Mouse (Mus musculus): ENCODE results near the gene Lyst. TPM values are rescaled to one million over a fixed set of nuclear protein-coding genes. Genes with fewer than 3 reads are reported as not detected.
"Not testable (repeated sequence)": the region's sequence is repeated elsewhere in the genome, so short reads cannot be mapped to it uniquely, and the experiment has no call there.

Lyst gene
- polyA plus RNA-seq (2015; fragmentation: Nextera tagmentation; extraction: Ambion mirVana) = 5.4 and 6.1 TPM in 2 replicates

- Histone ChIP-seq H3K4me1 (replicated peaks; ENCODE audit: control insufficient read depth, insufficient read depth, low read length) (peaks cover 8% of the 10 kb centered on the region), H3K27ac (ENCODE audit: low read length) (peak within 1 kb of the TSS; percentile 88), H3K9ac (ENCODE audit: low read length) (peak within 1 kb of the TSS; percentile 90), H3K4me3 (ENCODE audit: low read length) (peak within 1 kb of the TSS; percentile 95), H3K9me3 (ENCODE audit: control insufficient read depth, low read length) (no peaks in the 10 kb centered on the region), H3K36me3 (ENCODE audit: control insufficient read depth, insufficient read depth, low read length) (no peaks in the 10 kb centered on the region), H3K4me2 (ENCODE audit: low read depth, low read length) (peak within 1 kb of the TSS; percentile 92), H3K27me3 (ENCODE audit: control insufficient read depth, insufficient read depth, low read depth, low read length) (no peaks in the 10 kb centered on the region)
- under 1% methylated on average over 87 of the region's 88 CpGs for WGBS
- ATAC-seq (ENCODE audit: low read depth) = peak; percentile 98
Observed at GRCm38 (mm10) chr13:13590048-13591011, at the start of gene Lyst. Gene Lyst (plus strand): TSS chr13:13590397.

- H3K9me3 ChIP-seq (ENCODE audit: control insufficient read depth, low read length); H3K4me1 ChIP-seq (replicated peaks; ENCODE audit: control insufficient read depth, insufficient read depth, low read length); H3K9ac ChIP-seq (ENCODE audit: low read length); H3K4me3 ChIP-seq (ENCODE audit: low read length); ATAC-seq (ENCODE audit: low read depth); H3K4me2 ChIP-seq (ENCODE audit: low read depth, low read length); H3K27me3 ChIP-seq (ENCODE audit: control insufficient read depth, insufficient read depth, low read depth, low read length); H3K36me3 ChIP-seq (ENCODE audit: control insufficient read depth, insufficient read depth, low read length); H3K27ac ChIP-seq (ENCODE audit: low read length): not testable (repeated sequence)
- WGBS = 93% methylated on average over 10 of the region's 10 CpGs
Observed at GRCm38 (mm10) chr13:13543073-13543472, 47.1 kb upstream of the Lyst start.

DNA sequence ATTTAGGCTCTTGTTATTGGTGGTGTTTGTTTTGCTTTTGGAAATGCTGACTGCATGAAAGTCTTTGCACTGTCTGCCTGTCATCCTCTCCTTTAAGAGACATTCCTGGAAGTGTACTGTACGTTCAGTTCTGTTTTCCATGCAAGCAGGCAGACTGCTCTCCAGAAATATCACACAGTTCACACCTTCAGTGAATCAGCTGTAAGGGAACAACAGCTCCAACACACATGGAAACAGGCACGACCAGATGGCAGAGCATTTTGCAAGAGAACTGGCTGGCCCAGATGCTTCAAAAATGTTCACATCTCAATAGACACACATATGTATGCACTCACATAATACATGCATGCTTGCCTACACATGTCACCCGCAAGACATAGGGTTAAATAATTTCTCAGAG, 43.4 kb upstream of the Lyst start:
- WGBS = 53% methylated on average over 3 of the region's 3 CpGs
- Histone ChIP-seq H3K9me3 (ENCODE audit: control insufficient read depth, low read length) (no peaks in the 10 kb centered on the region), H3K4me3 (ENCODE audit: low read length) (no peak overlapping the region), H3K9ac (ENCODE audit: low read length) (no peak overlapping the region), H3K36me3 (ENCODE audit: control insufficient read depth, insufficient read depth, low read length) (no peaks in the 10 kb centered on the region), H3K4me2 (ENCODE audit: low read depth, low read length) (no peak overlapping the region), H3K27me3 (ENCODE audit: control insufficient read depth, insufficient read depth, low read depth, low read length) (no peaks in the 10 kb centered on the region), H3K4me1 (replicated peaks; ENCODE audit: control insufficient read depth, insufficient read depth, low read length) (peaks cover 7% of the 10 kb centered on the region; the same call in 1 of the 2 replicates), H3K27ac (ENCODE audit: low read length) (no peak overlapping the region)
- no peak for ATAC-seq (ENCODE audit: low read depth)

DNA sequence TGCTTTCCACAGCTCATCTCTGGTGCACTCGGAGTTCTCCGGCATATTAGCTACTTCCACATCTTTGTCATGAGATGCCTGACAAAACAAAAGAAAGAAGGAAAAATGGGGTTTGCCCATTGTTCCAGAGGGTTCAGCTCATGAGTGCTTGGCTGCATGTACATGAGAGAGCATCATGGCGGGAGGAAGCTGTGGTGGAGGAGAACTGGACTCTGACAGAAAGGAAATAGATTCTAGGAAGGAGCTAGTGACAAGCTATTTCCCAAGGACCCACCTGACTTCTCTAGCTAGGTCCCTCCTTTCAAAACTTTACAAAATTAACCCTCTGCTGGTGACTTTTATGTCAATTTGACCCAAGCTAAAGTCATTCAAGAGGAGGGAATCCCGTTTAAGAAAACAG, 42.3 kb upstream of the Lyst start:
- no peaks in the 10 kb centered on the region for H3K36me3 ChIP-seq (ENCODE audit: control insufficient read depth, insufficient read depth, low read length)
- H3K27me3 ChIP-seq (ENCODE audit: control insufficient read depth, insufficient read depth, low read depth, low read length) = no peaks in the 10 kb centered on the region
- H3K4me1 ChIP-seq (replicated peaks; ENCODE audit: control insufficient read depth, insufficient read depth, low read length) = peaks cover 7% of the 10 kb centered on the region; the same call in 1 of the 2 replicates
- H3K4me3 ChIP-seq (ENCODE audit: low read length) = no peak overlapping the region
- 88% methylated on average over 4 of the region's 4 CpGs for WGBS
- no peak overlapping the region for H3K4me2 ChIP-seq (ENCODE audit: low read depth, low read length)
- H3K9ac ChIP-seq (ENCODE audit: low read length) = no peak overlapping the region
- H3K9me3 ChIP-seq (ENCODE audit: control insufficient read depth, low read length) = no peaks in the 10 kb centered on the region
- ATAC-seq (ENCODE audit: low read depth) = no peak
- no peak overlapping the region for H3K27ac ChIP-seq (ENCODE audit: low read length)

DNA sequence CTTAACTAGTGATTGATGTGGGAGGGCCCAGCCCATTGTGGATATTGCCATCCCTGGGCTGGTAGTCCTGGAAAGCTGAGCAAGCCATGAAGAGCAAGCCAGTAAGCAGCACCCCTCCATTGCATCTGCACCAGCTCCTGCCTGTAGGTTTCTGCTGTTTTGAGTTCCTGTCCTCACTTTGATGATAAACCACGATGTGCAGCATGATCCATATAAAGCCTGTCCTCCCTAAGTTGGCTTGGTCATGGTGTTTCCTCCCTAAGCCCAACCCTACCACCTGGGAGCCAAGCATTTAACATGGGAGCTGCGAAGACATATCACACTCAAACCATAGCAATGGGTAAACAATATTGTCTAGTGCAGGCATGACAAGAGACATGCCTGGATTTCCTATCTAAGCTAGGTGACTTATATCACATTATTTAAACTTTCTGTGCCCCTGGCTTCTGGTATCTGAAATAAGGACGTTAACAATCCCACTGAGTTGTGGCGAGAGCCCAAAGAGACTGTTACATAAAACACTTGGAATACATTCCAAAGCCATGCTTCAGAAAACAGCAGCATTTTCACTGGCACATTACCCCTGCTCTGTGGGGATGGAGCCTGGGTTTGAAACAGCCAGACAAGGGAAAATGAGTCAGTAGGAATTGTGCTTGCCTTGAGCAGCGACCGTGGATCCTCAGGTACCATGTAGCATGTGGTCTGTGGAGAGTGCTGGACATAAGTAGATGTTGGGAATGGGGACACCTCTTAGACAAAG, 41.6 kb upstream of the Lyst start:
- no peak overlapping the region for H3K27ac ChIP-seq (ENCODE audit: low read length)
- H3K4me3 ChIP-seq (ENCODE audit: low read length) = no peak overlapping the region
- H3K36me3 ChIP-seq (ENCODE audit: control insufficient read depth, insufficient read depth, low read length) = no peaks in the 10 kb centered on the region
- ATAC-seq (ENCODE audit: low read depth) = no peak
- no peak overlapping the region for H3K4me2 ChIP-seq (ENCODE audit: low read depth, low read length)
- no peak overlapping the region for H3K9ac ChIP-seq (ENCODE audit: low read length)
- no peaks in the 10 kb centered on the region for H3K27me3 ChIP-seq (ENCODE audit: control insufficient read depth, insufficient read depth, low read depth, low read length)
- WGBS = 77% methylated on average over 6 of the region's 6 CpGs
- H3K9me3 ChIP-seq (ENCODE audit: control insufficient read depth, low read length) = no peaks in the 10 kb centered on the region
- peaks cover 7% of the 10 kb centered on the region; the same call in 1 of the 2 replicates for H3K4me1 ChIP-seq (replicated peaks; ENCODE audit: control insufficient read depth, insufficient read depth, low read length)

DNA sequence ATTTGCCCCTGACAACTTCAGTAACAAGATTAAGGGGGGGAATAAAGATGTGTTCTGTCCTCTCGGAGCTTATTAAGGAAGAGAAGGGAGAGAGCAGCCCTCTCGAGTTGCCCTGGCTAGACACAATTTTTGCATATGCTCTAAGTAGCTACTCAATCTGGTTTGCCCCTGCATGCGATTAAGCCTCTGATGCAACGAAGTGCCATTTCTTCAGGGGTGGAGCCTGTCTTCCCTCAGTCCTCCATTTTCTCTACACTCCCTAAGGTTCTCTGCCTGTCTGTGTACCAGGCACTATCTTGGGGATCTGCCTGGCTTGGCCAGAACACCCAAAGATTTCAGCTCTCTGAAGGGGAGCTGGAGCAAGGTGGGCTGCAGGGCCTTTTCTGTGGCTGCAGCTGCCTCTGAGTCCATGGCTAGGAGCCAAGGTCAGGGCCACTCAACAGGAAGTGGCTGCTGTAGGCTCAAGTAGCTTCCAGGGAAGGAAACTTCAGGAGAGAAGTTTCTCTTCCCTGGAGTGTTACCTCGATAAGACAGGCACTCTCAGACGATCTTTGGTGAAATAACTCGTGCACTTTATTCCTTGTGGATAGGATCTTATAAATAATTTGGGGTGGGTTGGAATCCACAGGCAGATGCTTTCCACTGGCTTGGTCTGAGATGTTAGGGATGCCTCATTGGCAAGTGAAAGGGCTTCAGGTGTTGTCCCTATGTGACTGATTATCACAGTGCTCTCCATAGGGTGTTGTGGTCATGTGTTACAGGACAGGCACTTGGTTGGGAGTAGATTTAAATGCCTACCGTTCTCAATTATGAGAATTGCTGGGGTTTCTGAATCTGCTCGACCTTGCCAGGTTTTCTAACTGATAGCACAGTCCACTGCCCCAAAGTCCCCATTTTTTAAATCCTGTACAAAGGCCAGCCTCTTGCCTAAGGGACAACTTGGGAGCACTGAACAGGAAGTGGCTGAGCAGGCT, 40.2 kb upstream of the Lyst start:
- peaks cover 7% of the 10 kb centered on the region; the same call in 1 of the 2 replicates for H3K4me1 ChIP-seq (replicated peaks; ENCODE audit: control insufficient read depth, insufficient read depth, low read length)
- no peak overlapping the region for H3K4me3 ChIP-seq (ENCODE audit: low read length)
- H3K4me2 ChIP-seq (ENCODE audit: low read depth, low read length) = no peak overlapping the region
- H3K27me3 ChIP-seq (ENCODE audit: control insufficient read depth, insufficient read depth, low read depth, low read length) = no peaks in the 10 kb centered on the region
- H3K9me3 ChIP-seq (ENCODE audit: control insufficient read depth, low read length) = no peaks in the 10 kb centered on the region
- no peaks in the 10 kb centered on the region for H3K36me3 ChIP-seq (ENCODE audit: control insufficient read depth, insufficient read depth, low read length)
- H3K27ac ChIP-seq (ENCODE audit: low read length) = peak overlapping the region; percentile 69
- ATAC-seq (ENCODE audit: low read depth) = 0 out of 2 replicates have a peak, but pooled peaks have one; percentile 37
- H3K9ac ChIP-seq (ENCODE audit: low read length) = no peak overlapping the region
- WGBS = 48% methylated on average over 9 of the region's 9 CpGs

- Histone ChIP-seq H3K4me1 (replicated peaks; ENCODE audit: control insufficient read depth, insufficient read depth, low read length) (peaks cover 7% of the 10 kb centered on the region; the same call in 1 of the 2 replicates), H3K36me3 (ENCODE audit: control insufficient read depth, insufficient read depth, low read length) (no peaks in the 10 kb centered on the region), H3K4me3 (ENCODE audit: low read length) (no peak overlapping the region), H3K27me3 (ENCODE audit: control insufficient read depth, insufficient read depth, low read depth, low read length) (no peaks in the 10 kb centered on the region), H3K27ac (ENCODE audit: low read length) (no peak overlapping the region), H3K4me2 (ENCODE audit: low read depth, low read length) (no peak overlapping the region), H3K9me3 (ENCODE audit: control insufficient read depth, low read length) (no peaks in the 10 kb centered on the region), H3K9ac (ENCODE audit: low read length) (no peak overlapping the region)
- WGBS = 40% methylated on average over 3 of the region's 3 CpGs
- ATAC-seq (ENCODE audit: low read depth) = 0 out of 2 replicates have a peak, but pooled peaks have one; percentile 32
Observed at GRCm38 (mm10) chr13:13552020-13552419, 38.2 kb upstream of the Lyst start.

DNA sequence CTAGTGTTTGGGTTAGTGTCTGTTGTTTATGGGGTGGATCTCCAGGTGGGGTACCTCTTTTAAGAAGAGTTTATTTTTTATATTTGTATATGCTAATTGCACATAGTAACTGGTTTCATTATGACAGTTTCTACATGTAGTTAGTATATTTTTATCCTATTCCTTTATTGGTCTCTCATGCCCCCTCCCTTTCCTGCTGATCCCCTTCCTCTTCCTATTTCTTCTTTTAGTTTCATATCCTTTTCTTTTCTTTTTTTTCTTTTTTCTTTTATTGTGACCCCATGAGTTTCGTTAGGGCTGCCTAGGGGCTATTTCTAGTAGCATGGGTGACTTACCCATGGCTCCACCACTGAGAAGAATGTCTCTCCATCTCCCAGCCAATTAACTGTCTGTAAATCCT, 36.5 kb upstream of the Lyst start:
- Histone ChIP-seq H3K9ac (ENCODE audit: low read length) (no peak overlapping the region), H3K4me1 (replicated peaks; ENCODE audit: control insufficient read depth, insufficient read depth, low read length) (peaks cover 7% of the 10 kb centered on the region; the same call in 1 of the 2 replicates), H3K4me3 (ENCODE audit: low read length) (no peak overlapping the region), H3K27me3 (ENCODE audit: control insufficient read depth, insufficient read depth, low read depth, low read length) (no peaks in the 10 kb centered on the region), H3K9me3 (ENCODE audit: control insufficient read depth, low read length) (no peaks in the 10 kb centered on the region), H3K36me3 (ENCODE audit: control insufficient read depth, insufficient read depth, low read length) (no peaks in the 10 kb centered on the region), H3K4me2 (ENCODE audit: low read depth, low read length) (no peak overlapping the region), H3K27ac (ENCODE audit: low read length) (no peak overlapping the region)
- 64% methylated on average over 1 of the region's 1 CpGs for WGBS
- no peak for ATAC-seq (ENCODE audit: low read depth)
